Comparison of ENCODE assay signal across 21 mouse cellular contexts in genomic region chr10:122639879-122640278, GRCm38 (mm10). TPM values are rescaled to one million over a fixed set of nuclear protein-coding genes. Genes with fewer than 3 reads are reported as not detected.
DNase-seq lines count a peak whose midpoint lies in the region; ATAC-seq and TF ChIP-seq lines count a peak whose summit lies in the region.
"Had no signal": no experiment of that assay in that cellular context is flagged by ENCODE, and none has a peak within 500 bp of the region (broad histone marks: within the 10 kb centered on the region; RNA-seq: fewer than 3 reads in every experiment).

No protein-coding gene starts in this region.

- peak; percentile 27 for DNase-seq in kidney, adult 11 months
- DNase-seq in kidney, adult 18-20 months, result no peak
- no peak for DNase-seq in liver, embryonic 13.5 days
- DNase-seq in kidney, postnatal 0 days (ENCODE audit: low spot score), result peak; percentile 19
- DNase-seq in liver, postnatal 0 days, result no peak
- no peak for DNase-seq in adrenal gland, adult 8-10 months
- DNase-seq in lung, postnatal 14 days, result no peak
- DNase-seq: adrenal gland, postnatal 10 days; B cell, adult 2 months; cerebellum, adult 11-12 months; cerebellum, adult 9-10 months; cerebellum, postnatal 25 days; gastrocnemius, postnatal 36 days; heart, adult 11 months; heart, postnatal 4 days had no signal

- H3K4me1 ChIP-seq in liver, embryonic 13.5 days (replicated peaks), result no peaks in the 10 kb centered on the region
- no peaks in the 10 kb centered on the region for H3K4me1 ChIP-seq in liver, embryonic 12.5 days
- no peaks in the 10 kb centered on the region for H3K4me1 ChIP-seq in kidney, postnatal 0 days (replicated peaks; ENCODE audit: insufficient read depth, low read length)
- peaks cover 3% of the 10 kb centered on the region; the same call in 1 of the 2 replicates for H3K4me1 ChIP-seq in liver, postnatal 0 days (ENCODE audit: insufficient read depth)
- H3K4me1 ChIP-seq: embryonic facial prominence, embryonic 12.5 days; forebrain, embryonic 15.5 days; heart, embryonic 13.5 days had no signal

- H3K9me3 ChIP-seq in liver, embryonic 13.5 days (replicated peaks), result no peaks in the 10 kb centered on the region
- no peaks in the 10 kb centered on the region for H3K9me3 ChIP-seq in liver, embryonic 12.5 days (replicated peaks)
- H3K9me3 ChIP-seq in kidney, postnatal 0 days (replicated peaks; ENCODE audit: low read length), result no peaks in the 10 kb centered on the region
- no peaks in the 10 kb centered on the region for H3K9me3 ChIP-seq in liver, postnatal 0 days (ENCODE audit: low read length)
- H3K9me3 ChIP-seq: embryonic facial prominence, embryonic 12.5 days; forebrain, embryonic 15.5 days; heart, embryonic 13.5 days had no signal

- no peaks in the 10 kb centered on the region for H3K36me3 ChIP-seq in liver, embryonic 13.5 days
- no peaks in the 10 kb centered on the region for H3K36me3 ChIP-seq in liver, embryonic 12.5 days
- no peaks in the 10 kb centered on the region for H3K36me3 ChIP-seq in kidney, postnatal 0 days (ENCODE audit: insufficient read depth, low read length)
- H3K36me3 ChIP-seq in liver, postnatal 0 days (replicated peaks; ENCODE audit: insufficient read depth, low read length), result no peaks in the 10 kb centered on the region
- H3K36me3 ChIP-seq: embryonic facial prominence, embryonic 12.5 days; forebrain, embryonic 15.5 days; G1E; heart, embryonic 13.5 days had no signal

- no peak overlapping the region for H3K27ac ChIP-seq in liver, embryonic 13.5 days
- H3K27ac ChIP-seq in liver, embryonic 12.5 days, result no peak overlapping the region
- no peak overlapping the region for H3K27ac ChIP-seq in kidney, postnatal 0 days
- H3K27ac ChIP-seq in liver, postnatal 0 days (ENCODE audit: low read depth), result no peak overlapping the region
- H3K27ac ChIP-seq: embryonic facial prominence, embryonic 12.5 days; forebrain, embryonic 15.5 days; heart, embryonic 13.5 days had no signal

- WGBS in liver, embryonic 13.5 days (ENCODE audit: insufficient replicate concordance), result 60% methylated on average over 4 of the region's 4 CpGs
- 63% methylated on average over 4 of the region's 4 CpGs for WGBS in liver, embryonic 12.5 days (ENCODE audit: insufficient replicate concordance)
- WGBS in kidney, postnatal 0 days, result 59% methylated on average over 4 of the region's 4 CpGs
- 54% methylated on average over 4 of the region's 4 CpGs for WGBS in liver, postnatal 0 days (ENCODE audit: insufficient replicate concordance)

- no peak overlapping the region for H3K9ac ChIP-seq in liver, embryonic 13.5 days
- H3K9ac ChIP-seq in liver, embryonic 12.5 days, result no peak overlapping the region
- no peak overlapping the region for H3K9ac ChIP-seq in kidney, postnatal 0 days (ENCODE audit: low read depth, low read length)
- H3K9ac ChIP-seq in liver, postnatal 0 days (replicated peaks), result no peak overlapping the region
- H3K9ac ChIP-seq: embryonic facial prominence, embryonic 12.5 days; forebrain, embryonic 15.5 days; heart, embryonic 13.5 days had no signal

- ATAC-seq in liver, embryonic 13.5 days (ENCODE audit: low read depth), result peak; percentile 20; the same call in 1 of the 2 replicates
- no peak for ATAC-seq in liver, embryonic 12.5 days
- ATAC-seq in kidney, postnatal 0 days (replicated peaks; ENCODE audit: low FRiP score, low read depth), result peak; percentile 76; the same call in 1 of the 2 replicates
- ATAC-seq in liver, postnatal 0 days, result peak; percentile 57
- ATAC-seq: CD4-positive, CD25-positive, alpha-beta regulatory T cell, adult 4 months; forebrain, embryonic 15.5 days had no signal

- H3K4me2 ChIP-seq in liver, embryonic 13.5 days, result no peak overlapping the region
- H3K4me2 ChIP-seq in liver, embryonic 12.5 days, result no peak overlapping the region
- H3K4me2 ChIP-seq in kidney, postnatal 0 days (ENCODE audit: low read length), result no peak overlapping the region
- H3K4me2 ChIP-seq in liver, postnatal 0 days (ENCODE audit: low read depth, low read length), result no peak overlapping the region
- H3K4me2 ChIP-seq: embryonic facial prominence, embryonic 12.5 days; forebrain, embryonic 15.5 days; heart, embryonic 13.5 days had no signal

- H3K27me3 ChIP-seq in liver, embryonic 13.5 days, result no peaks in the 10 kb centered on the region
- H3K27me3 ChIP-seq in liver, embryonic 12.5 days (replicated peaks), result no peaks in the 10 kb centered on the region
- H3K27me3 ChIP-seq in kidney, postnatal 0 days (ENCODE audit: insufficient read depth, low read length), result no peaks in the 10 kb centered on the region
- H3K27me3 ChIP-seq in liver, postnatal 0 days (ENCODE audit: insufficient read depth, low read length), result no peaks in the 10 kb centered on the region
- H3K27me3 ChIP-seq: embryonic facial prominence, embryonic 12.5 days; forebrain, embryonic 15.5 days; heart, embryonic 13.5 days had no signal

- no peak for TF ChIP-seq EP300 in liver, postnatal 0 days (IDR thresholded peaks at IDR 0.05; ENCODE audit: low read depth)

- TF ChIP-seq CTCF in kidney, postnatal 0 days (IDR thresholded peaks at IDR 0.05; ENCODE audit: low read depth), result no peak
- TF ChIP-seq CTCF in liver, postnatal 0 days (IDR thresholded peaks at IDR 0.05; ENCODE audit: low read depth), result no peak

- H3K4me3 ChIP-seq in liver, embryonic 13.5 days (replicated peaks), result no peak overlapping the region
- H3K4me3 ChIP-seq in liver, embryonic 12.5 days, result no peak overlapping the region
- no peak overlapping the region for H3K4me3 ChIP-seq in kidney, postnatal 0 days (replicated peaks; ENCODE audit: low read depth, low read length)
- H3K4me3 ChIP-seq in liver, postnatal 0 days (ENCODE audit: low read depth, low read length), result no peak overlapping the region
- H3K4me3 ChIP-seq: embryonic facial prominence, embryonic 12.5 days; forebrain, embryonic 15.5 days; heart, embryonic 13.5 days had no signal

RNA-seq across cellular contexts. Expression of gene Ppm1h, which starts 38.7 kb away (rescaled TPM):
- 1.5 and 1.8 TPM in 2 replicates for polyA plus RNA-seq in liver, embryonic 13.5 days (2015; fragmentation: Nextera tagmentation; extraction: Ambion mirVana)
- polyA plus RNA-seq in liver, embryonic 12.5 days (2016; fragmentation: Nextera tagmentation; extraction: Ambion mirVana), result 1.6 TPM in 2 replicates
- 33.5 and 38.0 TPM in 2 replicates for polyA plus RNA-seq in kidney, postnatal 0 days (2015; fragmentation: Nextera tagmentation; extraction: Ambion mirVana)
- 3.1 and 3.9 TPM in 2 replicates for polyA plus RNA-seq in liver, postnatal 0 days (2015; fragmentation: Nextera tagmentation; extraction: Ambion mirVana)
- 10 to 100 TPM; 20.7 to 25.8 (median 24.2) TPM for total RNA-seq in adrenal gland, adult 8-10 months (2022)
- polyA plus RNA-seq: G1E had no signal

Comparison
In these comparisons a context has a peak if more than half of its experiments do, and no peak if none do; other contexts are left out.
1. DNase-seq: peak in kidney, adult 11 months (single experiment) and kidney, postnatal 0 days (single experiment); none in kidney, adult 18-20 months (single experiment), liver, embryonic 13.5 days (single experiment), liver, postnatal 0 days (single experiment), adrenal gland, adult 8-10 months (single experiment) and lung, postnatal 14 days (single experiment).